ENCODE assay signal across 8 mouse cellular contexts in genomic region chr15:12322676-12323402, GRCm38 (mm10). TPM values are rescaled to one million over a fixed set of nuclear protein-coding genes. Genes with fewer than 3 reads are reported as not detected.
DNase-seq lines count a peak whose midpoint lies in the region; ATAC-seq lines count a peak whose summit lies in the region.

No protein-coding gene starts in this region.

- peaks cover 10% of the 10 kb centered on the region; the same call in 1 of the 2 replicates for H3K4me1 ChIP-seq in kidney, embryonic 14.5 days (ENCODE audit: control insufficient read depth, insufficient read depth, low read length)
- peaks cover 25% of the 10 kb centered on the region for H3K4me1 ChIP-seq in hindbrain, embryonic 12.5 days
- H3K4me1 ChIP-seq in midbrain, embryonic 14.5 days (ENCODE audit: control insufficient read depth, insufficient read depth, low read length), result peaks cover 30% of the 10 kb centered on the region

- ATAC-seq in kidney, embryonic 14.5 days (ENCODE audit: low FRiP score, low TSS enrichment), result no peak
- no peak for ATAC-seq in hindbrain, embryonic 12.5 days (ENCODE audit: low FRiP score)
- no peak for ATAC-seq in midbrain, embryonic 14.5 days (ENCODE audit: low FRiP score, low TSS enrichment)

- DNase-seq in kidney, adult 18-20 months, result no peak
- DNase-seq in MN1 (ENCODE audit: low spot score), result peak; percentile 22
- no peak for DNase-seq in midbrain, embryonic 14.5 days
- no peak for DNase-seq in left cerebral cortex, postnatal 25 days (ENCODE audit: low spot score in 2 of 2)
- DNase-seq in thymus, postnatal 36 days, result no peak
- DNase-seq in spleen, postnatal 14 days (ENCODE audit: low spot score in 2 of 2), result no peak

- 7% methylated on average over 9 of the region's 9 CpGs for WGBS in kidney, embryonic 14.5 days
- 24% methylated on average over 9 of the region's 9 CpGs for WGBS in hindbrain, embryonic 12.5 days
- WGBS in midbrain, embryonic 14.5 days, result 23% methylated on average over 9 of the region's 9 CpGs

- H3K4me3 ChIP-seq in kidney, embryonic 14.5 days (ENCODE audit: low read length), result peak overlapping the region; percentile 99
- peak overlapping the region; percentile 98 for H3K4me3 ChIP-seq in hindbrain, embryonic 12.5 days
- peak overlapping the region; percentile 100 for H3K4me3 ChIP-seq in midbrain, embryonic 14.5 days (replicated peaks; ENCODE audit: low read depth, low read length)

- H3K36me3 ChIP-seq in kidney, embryonic 14.5 days (ENCODE audit: control insufficient read depth, insufficient read depth, low read length), result peaks cover 3% of the 10 kb centered on the region; the same call in 1 of the 2 replicates
- H3K36me3 ChIP-seq in hindbrain, embryonic 12.5 days, result no peaks in the 10 kb centered on the region
- H3K36me3 ChIP-seq in midbrain, embryonic 14.5 days (ENCODE audit: control insufficient read depth, insufficient read depth, low read length), result no peaks in the 10 kb centered on the region

- H3K27ac ChIP-seq in kidney, embryonic 14.5 days (ENCODE audit: low read depth, low read length), result no peak overlapping the region
- H3K27ac ChIP-seq in hindbrain, embryonic 12.5 days, result no peak overlapping the region
- H3K27ac ChIP-seq in midbrain, embryonic 14.5 days (replicated peaks; ENCODE audit: low read depth, low read length), result no peak overlapping the region

- H3K4me2 ChIP-seq in kidney, embryonic 14.5 days (replicated peaks; ENCODE audit: low read depth, low read length), result peak overlapping the region; percentile 84
- peak overlapping the region; percentile 70 for H3K4me2 ChIP-seq in hindbrain, embryonic 12.5 days (replicated peaks)
- peak overlapping the region; percentile 88 for H3K4me2 ChIP-seq in midbrain, embryonic 14.5 days (ENCODE audit: low read length)

- no peaks in the 10 kb centered on the region for H3K27me3 ChIP-seq in kidney, embryonic 14.5 days (ENCODE audit: control insufficient read depth, insufficient read depth, low read length)
- H3K27me3 ChIP-seq in hindbrain, embryonic 12.5 days, result peaks cover 17% of the 10 kb centered on the region; the same call in 1 of the 2 replicates
- H3K27me3 ChIP-seq in midbrain, embryonic 14.5 days (ENCODE audit: control insufficient read depth, insufficient read depth, low read length), result 0 out of 2 replicates have a peak, but pooled peaks cover 5% of the 10 kb centered on the region

- H3K9me3 ChIP-seq in kidney, embryonic 14.5 days (ENCODE audit: control insufficient read depth, low read length), result no peaks in the 10 kb centered on the region
- no peaks in the 10 kb centered on the region for H3K9me3 ChIP-seq in hindbrain, embryonic 12.5 days (replicated peaks)
- no peaks in the 10 kb centered on the region for H3K9me3 ChIP-seq in midbrain, embryonic 14.5 days (ENCODE audit: control insufficient read depth, low read length)

- intact Hi-C loops in left cerebral cortex, postnatal 25 days (cut with DNase I), result loop anchor here (5.0 kb wide), 1 partner anchor 116 kb away; the partner anchor contains the start of gene Mtmr12

- peak overlapping the region; percentile 98; the same call in 1 of the 2 replicates for H3K9ac ChIP-seq in kidney, embryonic 14.5 days (ENCODE audit: low read depth, low read length)
- peak overlapping the region; percentile 99 for H3K9ac ChIP-seq in hindbrain, embryonic 12.5 days
- H3K9ac ChIP-seq in midbrain, embryonic 14.5 days (replicated peaks; ENCODE audit: low read length), result peak overlapping the region; percentile 97

RNA-seq across cellular contexts. Expression of gene 1810049J17Rik, which starts 1.1 kb away (rescaled TPM):
- polyA plus RNA-seq in kidney, embryonic 14.5 days (2014; fragmentation: Nextera tagmentation; extraction: Ambion mirVana), result 0.81 and 1.9 TPM in 2 replicates
- 0.80 and 1.1 TPM in 2 replicates for polyA plus RNA-seq in hindbrain, embryonic 12.5 days (2016; fragmentation: Nextera tagmentation; extraction: Ambion mirVana)
- polyA plus RNA-seq in midbrain, embryonic 14.5 days (2014; fragmentation: Nextera tagmentation; extraction: Ambion mirVana), result 1.6 and 1.7 TPM in 2 replicates
- 1 to 10 TPM; 2.0 to 2.4 TPM for total RNA-seq in left cerebral cortex, postnatal 25 days (2021)

RNA-seq across cellular contexts. Expression of gene Golph3, which starts 1.6 kb away (rescaled TPM):
- 78.7 and 116 TPM in 2 replicates for polyA plus RNA-seq in kidney, embryonic 14.5 days (2014; fragmentation: Nextera tagmentation; extraction: Ambion mirVana)
- 97.9 and 107 TPM in 2 replicates for polyA plus RNA-seq in hindbrain, embryonic 12.5 days (2016; fragmentation: Nextera tagmentation; extraction: Ambion mirVana)
- polyA plus RNA-seq in midbrain, embryonic 14.5 days (2014; fragmentation: Nextera tagmentation; extraction: Ambion mirVana), result 74.5 and 88.2 TPM in 2 replicates
- 100 to 1,000 TPM; 104 TPM for total RNA-seq in left cerebral cortex, postnatal 25 days (2021)
